ENCODE assay signal across 8 mouse cellular contexts in the genomic region with DNA sequence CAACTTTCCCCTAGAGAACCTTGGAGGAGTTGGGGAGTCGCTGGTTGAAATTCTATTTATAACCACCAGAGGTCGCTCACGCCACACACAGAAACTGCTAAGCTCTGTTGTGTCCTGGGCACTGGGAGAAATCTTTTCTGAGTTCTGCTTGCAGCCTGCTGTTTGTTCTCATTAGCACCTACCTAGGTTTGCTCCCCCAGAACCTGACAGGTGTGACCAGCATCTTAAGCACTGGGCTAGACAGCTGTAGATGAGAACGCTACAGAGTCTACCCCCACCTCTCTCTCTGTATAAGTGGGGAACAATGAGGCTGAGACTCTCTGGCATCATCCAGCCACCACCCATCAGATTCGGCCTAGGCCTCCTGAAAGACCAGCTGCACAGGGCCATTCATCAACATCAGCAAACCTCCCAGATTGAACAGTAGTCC. TPM values are rescaled to one million over a fixed set of nuclear protein-coding genes. Genes with fewer than 3 reads are reported as not detected.
DNase-seq lines count a peak whose midpoint lies in the region; ATAC-seq lines count a peak whose summit lies in the region.

No protein-coding gene starts in this region.

- H3K4me2 ChIP-seq in hindbrain, embryonic 13.5 days, result no peak overlapping the region
- no peak overlapping the region for H3K4me2 ChIP-seq in limb, embryonic 11.5 days (ENCODE audit: low read depth, severe bottlenecking)
- H3K4me2 ChIP-seq in neural tube, embryonic 11.5 days (ENCODE audit: low read depth), result no peak overlapping the region

- H3K4me3 ChIP-seq in hindbrain, embryonic 13.5 days, result no peak overlapping the region
- no peak overlapping the region for H3K4me3 ChIP-seq in limb, embryonic 11.5 days (ENCODE audit: low read depth, low read length)
- H3K4me3 ChIP-seq in neural tube, embryonic 11.5 days (ENCODE audit: low read depth, low read length), result no peak overlapping the region

- H3K27me3 ChIP-seq in hindbrain, embryonic 13.5 days, result 0 out of 2 replicates have a peak, but pooled peaks cover 5% of the 10 kb centered on the region
- no peaks in the 10 kb centered on the region for H3K27me3 ChIP-seq in limb, embryonic 11.5 days (ENCODE audit: control insufficient read depth, insufficient read depth, low read length)
- H3K27me3 ChIP-seq in neural tube, embryonic 11.5 days (ENCODE audit: control insufficient read depth, insufficient read depth, low read length), result no peaks in the 10 kb centered on the region

- ATAC-seq in hindbrain, embryonic 13.5 days (ENCODE audit: low FRiP score), result peak; percentile 54
- ATAC-seq in limb, embryonic 11.5 days (ENCODE audit: insufficient number of reproducible peaks, low FRiP score, low TSS enrichment, low read depth), result no peak
- ATAC-seq in neural tube, embryonic 11.5 days (ENCODE audit: insufficient read depth, low FRiP score, low TSS enrichment), result peak; percentile 55
- no peak; the same call in 1 of the 2 replicates for ATAC-seq in monocyte, adult 5-6 weeks (replicated peaks; ENCODE audit: insufficient number of reproducible peaks, low FRiP score, low TSS enrichment, poor library complexity, severe bottlenecking)

- DNase-seq in kidney, adult 18-20 months, result peak; percentile 37
- no peak for DNase-seq in kidney, adult 11 months
- DNase-seq in MN1 (ENCODE audit: low spot score), result peak; percentile 62
- peak; percentile 56 for DNase-seq in embryo, embryonic 11.5 days (ENCODE audit: low read depth, low spot score)
- DNase-seq in limb, embryonic 11.5 days (ENCODE audit: low spot score), result peak; percentile 63
- DNase-seq in neural tube, embryonic 11.5 days (ENCODE audit: low spot score), result peak; percentile 69

- 6% methylated on average over 5 of the region's 5 CpGs for WGBS in hindbrain, embryonic 13.5 days
- WGBS in limb, embryonic 11.5 days, result 10% methylated on average over 5 of the region's 5 CpGs
- 6% methylated on average over 5 of the region's 5 CpGs for WGBS in neural tube, embryonic 11.5 days

- H3K9ac ChIP-seq in hindbrain, embryonic 13.5 days, result no peak overlapping the region
- no peak overlapping the region for H3K9ac ChIP-seq in limb, embryonic 11.5 days (ENCODE audit: low read length)
- no peak overlapping the region for H3K9ac ChIP-seq in neural tube, embryonic 11.5 days (ENCODE audit: low read length)

- H3K9me3 ChIP-seq in hindbrain, embryonic 13.5 days, result no peaks in the 10 kb centered on the region; the same call in 1 of the 2 replicates
- H3K9me3 ChIP-seq in limb, embryonic 11.5 days (ENCODE audit: control insufficient read depth, low read length), result no peaks in the 10 kb centered on the region
- no peaks in the 10 kb centered on the region for H3K9me3 ChIP-seq in neural tube, embryonic 11.5 days (ENCODE audit: control insufficient read depth, low read length)

- peak overlapping the region; percentile 72; the same call in 1 of the 2 replicates for H3K27ac ChIP-seq in hindbrain, embryonic 13.5 days
- H3K27ac ChIP-seq in limb, embryonic 11.5 days (replicated peaks; ENCODE audit: low read depth, low read length), result no peak overlapping the region
- no peak overlapping the region for H3K27ac ChIP-seq in neural tube, embryonic 11.5 days (ENCODE audit: low read depth, low read length)

- H3K36me3 ChIP-seq in hindbrain, embryonic 13.5 days, result no peaks in the 10 kb centered on the region
- H3K36me3 ChIP-seq in limb, embryonic 11.5 days (ENCODE audit: control insufficient read depth, insufficient read depth, low read length), result no peaks in the 10 kb centered on the region
- no peaks in the 10 kb centered on the region for H3K36me3 ChIP-seq in neural tube, embryonic 11.5 days (ENCODE audit: control insufficient read depth, insufficient read depth, low read length)

- H3K4me1 ChIP-seq in hindbrain, embryonic 13.5 days (replicated peaks), result peaks cover 3% of the 10 kb centered on the region; the same call in 1 of the 2 replicates
- no peaks in the 10 kb centered on the region for H3K4me1 ChIP-seq in limb, embryonic 11.5 days (ENCODE audit: control insufficient read depth, insufficient read depth, low read length)
- H3K4me1 ChIP-seq in neural tube, embryonic 11.5 days (ENCODE audit: control insufficient read depth, insufficient read depth, low read length), result no peaks in the 10 kb centered on the region

RNA-seq across cellular contexts. Expression of a gene that starts 17.1 kb away (rescaled TPM):
- polyA plus RNA-seq in hindbrain, embryonic 13.5 days (2015; fragmentation: Nextera tagmentation; extraction: Ambion mirVana), result 11.9 and 12.1 TPM in 2 replicates
- 34.5 and 48.7 TPM in 2 replicates for polyA plus RNA-seq in limb, embryonic 11.5 days (2014; fragmentation: Nextera tagmentation; extraction: Ambion mirVana)
- 60.3 and 65.0 TPM in 2 replicates for polyA plus RNA-seq in neural tube, embryonic 11.5 days (2014; fragmentation: Nextera tagmentation; extraction: Ambion mirVana)
- total RNA-seq in monocyte, adult 5-6 weeks (2017), result 10.1 to 11.7 TPM (median 10.6 TPM) in 3 replicates

Comparison
In these comparisons a context has a peak if more than half of its experiments do, and no peak if none do; other contexts are left out.
1. ATAC-seq: peak in hindbrain, embryonic 13.5 days (single experiment) and neural tube, embryonic 11.5 days (single experiment); none in limb, embryonic 11.5 days (single experiment) and monocyte, adult 5-6 weeks (single experiment).